17 mouse cellular contexts compared by ENCODE assay signal in the genomic region with DNA sequence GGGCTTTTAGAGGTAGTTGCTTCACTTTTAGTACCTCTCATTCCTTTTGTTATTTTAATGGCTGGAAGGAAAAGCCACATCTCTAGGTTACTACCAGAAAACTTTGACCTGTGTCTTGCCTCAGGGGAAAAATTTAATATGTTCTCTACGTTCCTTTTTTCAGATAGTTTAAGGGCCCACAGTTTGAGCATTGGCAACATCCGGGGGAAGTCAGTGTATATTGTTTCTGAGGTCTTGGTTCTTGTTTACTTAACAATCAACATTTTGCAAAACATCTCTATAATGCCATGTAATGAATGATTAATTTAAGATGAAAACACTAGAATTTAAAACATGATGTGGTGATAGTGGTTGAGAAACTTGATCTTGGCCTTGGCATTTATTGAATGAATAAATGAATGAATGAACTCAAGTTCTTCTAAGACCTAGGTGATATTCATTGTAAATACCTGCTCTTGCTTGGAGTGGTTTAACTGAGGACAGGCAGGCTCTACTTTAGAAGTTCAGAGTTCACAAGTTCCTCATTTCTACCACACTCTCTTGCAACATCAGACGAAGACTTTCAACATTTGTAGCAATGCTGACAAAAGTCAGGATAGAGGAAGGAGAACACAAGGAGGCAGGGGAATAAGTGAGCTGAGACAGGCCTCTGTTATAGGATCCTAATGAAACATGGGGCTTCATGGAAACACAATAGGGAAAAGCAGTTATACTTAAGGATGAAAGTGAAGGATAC.
"Had no signal": no experiment of that assay in that cellular context is flagged by ENCODE, and none has a peak within 500 bp of the region (broad histone marks: within the 10 kb centered on the region; RNA-seq: fewer than 3 reads in every experiment).

No protein-coding gene starts in this region.

- H3K27me3 ChIP-seq: hindbrain, embryonic 15.5 days; limb, embryonic 12.5 days; liver, embryonic 13.5 days; midbrain, embryonic 15.5 days; neural tube, embryonic 12.5 days had no signal

- H3K4me3 ChIP-seq: hindbrain, embryonic 15.5 days; left cerebral cortex, adult 2 months; limb, embryonic 12.5 days; liver, embryonic 13.5 days; midbrain, embryonic 15.5 days; neural tube, embryonic 12.5 days had no signal

- H3K4me2 ChIP-seq: hindbrain, embryonic 15.5 days; limb, embryonic 12.5 days; liver, embryonic 13.5 days; lung, embryonic 14.5 days; midbrain, embryonic 15.5 days; neural tube, embryonic 12.5 days had no signal

- H3K9ac ChIP-seq: hindbrain, embryonic 15.5 days; limb, embryonic 12.5 days; liver, embryonic 13.5 days; lung, embryonic 14.5 days; midbrain, embryonic 15.5 days; neural tube, embryonic 12.5 days had no signal

- H3K27ac ChIP-seq: hindbrain, embryonic 15.5 days; left cerebral cortex, adult 2 months; limb, embryonic 12.5 days; liver, embryonic 13.5 days; macrophage; midbrain, embryonic 15.5 days; neural tube, embryonic 12.5 days had no signal

- DNase-seq: kidney, adult 8-10 months; kidney, postnatal 25 days; liver, embryonic 13.5 days; lung, embryonic 14.5 days; retina, postnatal 1 day; right cerebral cortex, postnatal 4 days; spleen, adult 18-20 months; thymus, adult 18-20 months; thymus, postnatal 14 days had no signal

- H3K36me3 ChIP-seq: hindbrain, embryonic 15.5 days; limb, embryonic 12.5 days; liver, embryonic 13.5 days; midbrain, embryonic 15.5 days; neural tube, embryonic 12.5 days had no signal

- H3K4me1 ChIP-seq: hindbrain, embryonic 15.5 days; liver, embryonic 13.5 days; midbrain, embryonic 15.5 days; neural tube, embryonic 12.5 days had no signal

- ATAC-seq: inflammation-experienced regulatory T-cells, adult 6 months; intestine, postnatal 0 days; midbrain, embryonic 15.5 days had no signal

- H3K9me3 ChIP-seq: hindbrain, embryonic 15.5 days; limb, embryonic 12.5 days; liver, embryonic 13.5 days; midbrain, embryonic 15.5 days; neural tube, embryonic 12.5 days had no signal
